Mouse (Mus musculus): ENCODE measurements around the gene 2610318N02Rik. TPM values are rescaled to one million over a fixed set of nuclear protein-coding genes. Genes with fewer than 3 reads are reported as not detected.
"Not testable (repeated sequence)": the region's sequence is repeated elsewhere in the genome, so short reads cannot be mapped to it uniquely, and the experiment has no call there.

2610318N02Rik gene
- 1 to 10 TPM; 1.4 to 2.2 TPM for total RNA-seq (2021)

GRCm38 (mm10) chr16:17124871-17125520, at the start of gene 2610318N02Rik:
TSS of gene 2610318N02Rik (minus strand) at chr16:17125167.
- intact Hi-C loops (cut with DNase I): no loop called here
- DNase-seq (ENCODE audit: low spot score in 2 of 2): peak; percentile 42 to 55

GRCm38 (mm10) chr16:17168049-17168448, 43.1 kb upstream of the 2610318N02Rik start:
- intact Hi-C loops (cut with DNase I): no loop called here
- DNase-seq (ENCODE audit: low spot score in 2 of 2): no peak

- no peak for DNase-seq (ENCODE audit: low spot score in 2 of 2)
Measured at GRCm38 (mm10) chr16:17167179-17167578, 42.2 kb upstream of the 2610318N02Rik start.

GRCm38 (mm10) chr16:17165478-17165877, 40.5 kb upstream of the 2610318N02Rik start:
- DNase-seq (ENCODE audit: low spot score in 2 of 2); intact Hi-C loops (cut with DNase I): not testable (repeated sequence)

More at GRCm38 (mm10) chr16:17167179-17167578, 42.2 kb upstream of the 2610318N02Rik start:
- intact Hi-C loops (cut with DNase I): no loop called here

- DNase-seq (ENCODE audit: low spot score in 2 of 2): no peak
- intact Hi-C loops (cut with DNase I): no loop called here
Measured at GRCm38 (mm10) chr16:17154346-17154745, 29.4 kb upstream of the 2610318N02Rik start.

- intact Hi-C loops (cut with DNase I): no loop called here
- DNase-seq (ENCODE audit: low spot score in 2 of 2): no peak
Measured at GRCm38 (mm10) chr16:17151874-17152273, 26.9 kb upstream of the 2610318N02Rik start.

GRCm38 (mm10) chr16:17150520-17151258, 25.7 kb upstream of the 2610318N02Rik start:
- intact Hi-C loops (cut with DNase I): no loop called here
- no peak for DNase-seq (ENCODE audit: low spot score in 2 of 2)

- peak in 1 of 2 experiments; percentile 22 for DNase-seq (ENCODE audit: low spot score in 2 of 2)
- intact Hi-C loops (cut with DNase I): loop anchor here (5.0 kb wide), 2 partner anchors 54 to 129 kb away; partner anchors contain the start of genes Tmem191c and Ube2l3
Measured at GRCm38 (mm10) chr16:17148084-17148483, 23.1 kb upstream of the 2610318N02Rik start.

- peak; percentile 45 to 49 for DNase-seq (ENCODE audit: low spot score in 2 of 2)
Measured at GRCm38 (mm10) chr16:17147391-17147929, 22.5 kb upstream of the 2610318N02Rik start.

GRCm38 (mm10) chr16:17146772-17147235, 21.8 kb upstream of the 2610318N02Rik start, which contains the start of gene Ccdc116:
TSS of gene Ccdc116 (minus strand) at chr16:17147229.
- DNase-seq (ENCODE audit: low spot score in 2 of 2): peak; percentile 78 to 81
- intact Hi-C loops (cut with DNase I): loop anchor here (5.0 kb wide), 2 partner anchors 55 to 130 kb away; partner anchors contain the start of genes Tmem191c and Ube2l3

More at GRCm38 (mm10) chr16:17147391-17147929, 22.5 kb upstream of the 2610318N02Rik start:
- intact Hi-C loops (cut with DNase I): loop anchor here (5.0 kb wide), 2 partner anchors 55 to 130 kb away; partner anchors contain the start of genes Tmem191c and Ube2l3

GRCm38 (mm10) chr16:17144339-17144738, 19.4 kb upstream of the 2610318N02Rik start, which contains the start of gene Ydjc:
TSS of gene Ydjc (plus strand) at chr16:17144621.
- DNase-seq (ENCODE audit: low spot score in 2 of 2): no peak
- intact Hi-C loops (cut with DNase I): no loop called here

- intact Hi-C loops (cut with DNase I): no loop called here
- DNase-seq (ENCODE audit: low spot score in 2 of 2): no peak
Measured at GRCm38 (mm10) chr16:17137355-17137754, 12.4 kb upstream of the 2610318N02Rik start.

GRCm38 (mm10) chr16:17132906-17133200, 7.9 kb upstream of the 2610318N02Rik start:
- intact Hi-C loops (cut with DNase I): loop anchor here (5.0 kb wide), 2 partner anchors 69 to 144 kb away; partner anchors contain the start of genes Tmem191c and Ube2l3
- no peak for DNase-seq (ENCODE audit: low spot score in 2 of 2)

- peak; percentile 97 for DNase-seq (ENCODE audit: low spot score in 2 of 2)
Measured at GRCm38 (mm10) chr16:17132089-17132905, 7.3 kb upstream of the 2610318N02Rik start, which contains the start of gene Sdf2l1. TSS of gene Sdf2l1 (minus strand) at chr16:17132383.

GRCm38 (mm10) chr16:17131191-17132088, 6.5 kb upstream of the 2610318N02Rik start:
- intact Hi-C loops (cut with DNase I): loop anchor here (5.0 kb wide), 2 partner anchors 71 to 146 kb away; partner anchors contain the start of genes Tmem191c and Ube2l3
- DNase-seq (ENCODE audit: low spot score in 2 of 2): peak in 1 of 2 experiments; percentile 27

More at GRCm38 (mm10) chr16:17132089-17132905, 7.3 kb upstream of the 2610318N02Rik start, which contains the start of gene Sdf2l1:
- intact Hi-C loops (cut with DNase I): loop anchor here (5.0 kb wide), 2 partner anchors 70 to 145 kb away; partner anchors contain the start of genes Tmem191c and Ube2l3

GRCm38 (mm10) chr16:17127292-17127691, 2.3 kb upstream of the 2610318N02Rik start:
- intact Hi-C loops (cut with DNase I): no loop called here
- peak in 1 of 2 experiments; percentile 19 for DNase-seq (ENCODE audit: low spot score in 2 of 2)

- DNase-seq (ENCODE audit: low spot score in 2 of 2): no peak
- intact Hi-C loops (cut with DNase I): no loop called here
Measured at GRCm38 (mm10) chr16:17124119-17124870, 672 bp downstream of the 2610318N02Rik start.

Measured in left cerebral cortex, postnatal 36 days (tissue).